Mouse (Mus musculus): ENCODE results near the gene Phf3. TPM values are rescaled to one million over a fixed set of nuclear protein-coding genes. Genes with fewer than 3 reads are reported as not detected.

Phf3 gene
- polyA plus RNA-seq (2014; fragmentation: Illumina TruSeq; extraction: RNeasy Lipid Tissue Mini Kit (QIAGEN cat#74804); ENCODE audit: low read depth, low replicate concordance): 25.3 TPM

GRCm38 (mm10) chr1:30873541-30874260, at the start of gene Phf3:
TSS of gene Phf3 (minus strand) at chr1:30873921.

Other genes with a start within 250 kb of the Phf3 start
- gene AC153137.1, start 104.0 kb upstream of the Phf3 start, polyA plus RNA-seq (2014; fragmentation: Illumina TruSeq; extraction: RNeasy Lipid Tissue Mini Kit (QIAGEN cat#74804); ENCODE audit: low read depth, low replicate concordance): not detected